Mouse (Mus musculus): ENCODE results near the gene Ces4a.

DNA sequence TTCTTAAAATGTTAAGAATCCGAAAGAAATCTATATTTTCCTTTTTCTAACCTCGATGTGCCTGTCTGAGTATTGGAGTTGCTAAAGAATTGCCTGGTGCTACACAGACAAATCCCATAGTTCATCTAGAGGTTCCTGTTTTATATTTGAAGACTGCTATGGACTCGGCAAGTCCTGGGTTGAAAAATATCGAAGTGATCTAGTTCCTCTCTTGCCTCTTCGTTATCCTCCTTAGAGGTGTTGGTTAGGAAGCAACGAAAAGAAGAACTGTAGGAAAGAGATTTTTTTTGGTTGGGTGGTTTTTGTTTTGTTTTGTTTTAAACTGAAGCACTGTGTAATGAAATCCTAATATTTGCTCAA, 40.4 kb downstream of the Ces4a start:
- TF ChIP-seq CTCF (IDR thresholded peaks at IDR 0.05; ENCODE audit: control insufficient read depth, insufficient read depth, insufficient read length) = no peak
- TF ChIP-seq MYOG (IDR thresholded peaks at IDR 0.05; ENCODE audit: control insufficient read depth, extremely low read depth, insufficient read length) = no peak
- no peak for TF ChIP-seq USF1 (IDR thresholded peaks at IDR 0.05; ENCODE audit: low read depth)
- no peak for TF ChIP-seq MAX (IDR thresholded peaks at IDR 0.05)

Measured in C2C12 (cell line).